Mouse (Mus musculus): ENCODE data around the gene Tmie.
A peak's percentile ranks its signal among the peaks of the same experiment; 100 is the strongest.

- TF ChIP-seq CTCF (IDR thresholded peaks at IDR 0.05; ENCODE audit: extremely low read depth, insufficient read depth, low read length) (no peak), POLR2A (IDR thresholded peaks at IDR 0.05; ENCODE audit: extremely low read depth, insufficient read depth, low read length) (0 out of 2 replicates have a peak, but pooled peaks have one; percentile 23)
Observed at GRCm38 (mm10) chr9:110879191-110879920, 557 bp downstream of the Tmie start, which contains the start of gene Als2cl.
